Mouse (Mus musculus): ENCODE measurements at regions not wholly inside any gene's neighbourhood (a gene's known extent, or its start where the extent isn't known, plus 50 kb on each side); places are given as distances from the start of the nearest gene placed in this dataset.
A peak's percentile ranks its signal among the peaks of the same experiment; 100 is the strongest.

GRCm38 (mm10) chr9:85588077-85588476 lies 161.1 kb downstream of the Ibtk start:
- H3K36me3 ChIP-seq: no peaks in the 10 kb centered on the region
- ATAC-seq: peak; percentile 48; the same call in 1 of the 2 replicates
- peaks cover 5% of the 10 kb centered on the region; the same call in 1 of the 2 replicates for H3K9me3 ChIP-seq
- no peaks in the 10 kb centered on the region for H3K4me1 ChIP-seq (replicated peaks)
- H3K4me2 ChIP-seq (replicated peaks): no peak overlapping the region
- H3K9ac ChIP-seq (replicated peaks): no peak overlapping the region
- no peak overlapping the region for H3K27ac ChIP-seq
- H3K27me3 ChIP-seq: no peaks in the 10 kb centered on the region
- 35% methylated on average over 2 of the region's 2 CpGs for WGBS
- no peak overlapping the region for H3K4me3 ChIP-seq (replicated peaks)

- WGBS: 74% methylated on average over 1 of the region's 1 CpGs
- no peaks in the 10 kb centered on the region for H3K36me3 ChIP-seq
- H3K4me3 ChIP-seq (replicated peaks): no peak overlapping the region
- no peak overlapping the region for H3K9ac ChIP-seq (replicated peaks)
- ATAC-seq: no peak
- no peaks in the 10 kb centered on the region for H3K27me3 ChIP-seq
- H3K27ac ChIP-seq: no peak overlapping the region
- no peak overlapping the region for H3K4me2 ChIP-seq (replicated peaks)
- peaks cover 5% of the 10 kb centered on the region; the same call in 1 of the 2 replicates for H3K9me3 ChIP-seq
- no peaks in the 10 kb centered on the region for H3K4me1 ChIP-seq (replicated peaks)
Observed at GRCm38 (mm10) chr9:85581028-85581595, 168.0 kb downstream of the Ibtk start.

GRCm38 (mm10) chr9:85577812-85578211 lies 171.3 kb downstream of the Ibtk start:
- no peaks in the 10 kb centered on the region for H3K36me3 ChIP-seq
- no peak overlapping the region for H3K4me3 ChIP-seq (replicated peaks)
- no peak overlapping the region for H3K4me2 ChIP-seq (replicated peaks)
- no peaks in the 10 kb centered on the region for H3K4me1 ChIP-seq (replicated peaks)
- no peak for ATAC-seq
- WGBS: 91% methylated on average over 7 of the region's 7 CpGs
- no peak overlapping the region for H3K27ac ChIP-seq
- H3K9ac ChIP-seq (replicated peaks): no peak overlapping the region
- H3K27me3 ChIP-seq: no peaks in the 10 kb centered on the region
- H3K9me3 ChIP-seq: no peaks in the 10 kb centered on the region

- H3K9ac ChIP-seq (replicated peaks): no peak overlapping the region
- no peaks in the 10 kb centered on the region for H3K9me3 ChIP-seq
- no peak overlapping the region for H3K4me3 ChIP-seq (replicated peaks)
- H3K4me1 ChIP-seq (replicated peaks): no peaks in the 10 kb centered on the region
- H3K36me3 ChIP-seq: no peaks in the 10 kb centered on the region
- no peak overlapping the region for H3K27ac ChIP-seq
- ATAC-seq: no peak
- WGBS: 98% methylated on average over 1 of the region's 1 CpGs
- no peaks in the 10 kb centered on the region for H3K27me3 ChIP-seq
- H3K4me2 ChIP-seq (replicated peaks): no peak overlapping the region
Observed at GRCm38 (mm10) chr9:85577338-85577737, 171.8 kb downstream of the Ibtk start.

DNA sequence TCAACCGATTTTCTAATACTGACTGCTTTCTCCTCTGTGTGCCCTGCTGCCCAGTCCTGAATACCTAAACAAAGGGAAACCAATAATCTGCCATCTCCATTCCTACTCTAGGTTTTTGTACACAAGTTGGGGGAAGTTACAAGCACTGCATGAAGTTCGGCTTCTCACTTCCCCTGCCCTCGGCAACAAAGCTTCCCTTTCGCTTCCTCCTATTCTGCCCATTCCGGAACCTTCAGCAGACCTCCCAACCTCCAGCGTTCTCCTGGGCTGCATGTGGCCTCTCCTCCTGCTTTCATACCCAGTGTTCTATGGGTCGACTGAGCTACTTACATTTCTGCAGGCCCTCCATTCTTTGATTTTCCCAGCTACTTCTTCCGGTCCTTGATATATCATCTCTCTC lies 180.3 kb downstream of the Ibtk start:
- Histone ChIP-seq H3K27ac (no peak overlapping the region), H3K4me3 (replicated peaks) (no peak overlapping the region), H3K4me1 (replicated peaks) (no peaks in the 10 kb centered on the region), H3K9ac (replicated peaks) (no peak overlapping the region), H3K27me3 (no peaks in the 10 kb centered on the region), H3K4me2 (replicated peaks) (no peak overlapping the region), H3K36me3 (no peaks in the 10 kb centered on the region), H3K9me3 (no peaks in the 10 kb centered on the region)
- WGBS: 89% methylated on average over 8 of the region's 8 CpGs
- no peak for ATAC-seq

DNA sequence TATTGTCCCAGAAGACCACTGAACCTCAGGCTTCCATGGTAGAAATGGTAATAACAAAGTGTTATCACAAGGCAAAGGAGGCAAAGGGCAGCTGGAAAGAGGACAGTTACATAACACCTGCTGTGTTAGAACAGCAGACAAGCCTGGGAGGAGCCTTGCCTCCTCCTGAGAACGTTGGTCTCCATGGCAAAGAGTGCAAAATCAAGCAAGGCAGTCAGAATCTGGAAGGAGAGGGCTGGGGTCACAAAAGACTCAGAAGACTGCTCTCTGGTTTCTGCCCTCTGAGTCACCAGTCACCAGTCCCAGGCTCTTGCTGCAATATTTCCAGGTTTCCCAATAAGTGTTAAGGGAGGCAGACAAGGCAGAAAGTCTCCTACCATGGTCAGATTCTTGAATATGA lies 197.3 kb downstream of the Ibtk start:
- no peaks in the 10 kb centered on the region for H3K36me3 ChIP-seq

DNA sequence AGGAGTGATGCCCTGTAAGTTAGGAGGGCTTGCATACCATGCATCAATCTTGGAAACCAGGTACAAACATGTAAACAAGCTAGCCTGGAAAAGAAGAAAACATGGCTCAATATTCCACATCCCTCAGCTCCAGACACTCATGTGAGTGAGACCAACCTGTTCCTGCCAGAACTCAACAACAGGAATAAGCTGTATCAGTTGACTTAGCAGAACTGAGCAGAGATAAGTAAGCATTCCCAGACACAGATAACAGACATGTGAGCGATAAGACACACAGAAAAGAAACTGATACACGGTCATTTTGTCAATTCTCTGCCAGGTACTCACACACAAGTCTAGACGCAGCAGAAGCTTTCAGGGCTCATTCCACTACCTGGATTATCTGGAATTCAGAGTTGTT lies 198.7 kb downstream of the Ibtk start:
- H3K4me2 ChIP-seq (replicated peaks): no peak overlapping the region
- no peak overlapping the region for H3K27ac ChIP-seq
- ATAC-seq: no peak
- H3K9ac ChIP-seq (replicated peaks): no peak overlapping the region
- H3K27me3 ChIP-seq: no peaks in the 10 kb centered on the region
- H3K4me3 ChIP-seq (replicated peaks): no peak overlapping the region
- no peaks in the 10 kb centered on the region for H3K36me3 ChIP-seq
- H3K9me3 ChIP-seq: no peaks in the 10 kb centered on the region
- H3K4me1 ChIP-seq (replicated peaks): no peaks in the 10 kb centered on the region
- 94% methylated on average over 3 of the region's 3 CpGs for WGBS

More for the DNA sequence above, 197.3 kb downstream of the Ibtk start:
- ATAC-seq: no peak
- H3K9ac ChIP-seq (replicated peaks): no peak overlapping the region
- WGBS: 40% methylated on average over 1 of the region's 1 CpGs
- H3K4me1 ChIP-seq (replicated peaks): no peaks in the 10 kb centered on the region
- H3K4me3 ChIP-seq (replicated peaks): no peak overlapping the region
- H3K9me3 ChIP-seq: no peaks in the 10 kb centered on the region
- H3K27ac ChIP-seq: no peak overlapping the region
- H3K4me2 ChIP-seq (replicated peaks): no peak overlapping the region
- no peaks in the 10 kb centered on the region for H3K27me3 ChIP-seq

- Histone ChIP-seq H3K9me3 (no peaks in the 10 kb centered on the region), H3K4me1 (replicated peaks) (no peaks in the 10 kb centered on the region), H3K4me2 (replicated peaks) (no peak overlapping the region), H3K27ac (no peak overlapping the region), H3K36me3 (no peaks in the 10 kb centered on the region), H3K4me3 (replicated peaks) (no peak overlapping the region), H3K27me3 (no peaks in the 10 kb centered on the region), H3K9ac (replicated peaks) (no peak overlapping the region)
- WGBS: 88% methylated on average over 2 of the region's 2 CpGs
- ATAC-seq: no peak
Observed at GRCm38 (mm10) chr9:85546226-85546625, 202.9 kb downstream of the Ibtk start.

DNA sequence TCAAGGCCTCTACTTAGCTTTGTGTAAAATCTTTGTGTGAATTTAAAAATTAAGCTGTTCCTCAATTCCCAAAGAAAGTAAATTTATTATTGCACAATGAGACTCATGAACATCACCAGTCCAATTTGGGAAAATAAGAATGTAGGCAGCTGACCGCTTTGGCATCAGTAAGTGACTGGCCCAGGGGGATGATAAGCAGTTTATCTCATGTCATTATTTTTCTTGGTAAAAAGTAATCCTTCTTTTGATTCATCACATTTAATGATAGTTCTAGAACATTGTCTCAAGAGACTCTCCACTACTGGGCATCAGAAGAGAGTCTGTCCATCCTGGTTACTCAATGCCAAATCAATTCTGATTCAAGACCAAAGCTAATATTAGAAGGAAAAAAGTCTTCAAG lies 203.6 kb downstream of the Ibtk start:
- no peak for ATAC-seq
- Histone ChIP-seq H3K4me1 (replicated peaks) (no peaks in the 10 kb centered on the region), H3K4me3 (replicated peaks) (no peak overlapping the region), H3K4me2 (replicated peaks) (no peak overlapping the region), H3K9me3 (no peaks in the 10 kb centered on the region), H3K36me3 (no peaks in the 10 kb centered on the region), H3K27me3 (no peaks in the 10 kb centered on the region), H3K9ac (replicated peaks) (no peak overlapping the region), H3K27ac (no peak overlapping the region)
- WGBS: 88% methylated on average over 1 of the region's 1 CpGs

- ATAC-seq: no peak
Observed at GRCm38 (mm10) chr9:85538557-85538956, 210.6 kb downstream of the Ibtk start.

DNA sequence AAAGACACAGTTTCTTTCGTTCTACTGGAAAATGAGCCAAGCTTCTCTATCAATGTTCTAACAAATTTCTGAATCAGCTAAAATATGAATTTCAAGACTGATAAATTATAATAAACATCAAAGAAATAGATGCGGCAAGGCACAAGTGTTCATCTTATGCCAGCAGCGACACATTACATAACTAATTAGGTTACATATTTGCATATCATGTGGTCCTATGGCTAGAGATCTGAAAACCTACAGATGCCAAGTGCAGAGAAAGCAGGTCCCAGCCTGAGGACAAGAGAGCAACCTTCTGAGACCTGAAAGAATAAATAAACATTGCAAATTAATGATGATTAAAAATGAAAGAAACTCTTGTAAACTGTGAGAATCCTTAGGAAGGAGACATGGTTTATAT lies 201.3 kb upstream of the Tent5a start:
- Histone ChIP-seq H3K4me2 (replicated peaks) (no peak overlapping the region), H3K27me3 (no peaks in the 10 kb centered on the region), H3K4me3 (replicated peaks) (no peak overlapping the region), H3K36me3 (no peaks in the 10 kb centered on the region), H3K9ac (replicated peaks) (no peak overlapping the region), H3K9me3 (no peaks in the 10 kb centered on the region), H3K27ac (no peak overlapping the region), H3K4me1 (replicated peaks) (no peaks in the 10 kb centered on the region)
- 85% methylated on average over 3 of the region's 3 CpGs for WGBS
- no peak for ATAC-seq

More at GRCm38 (mm10) chr9:85538557-85538956, 210.6 kb downstream of the Ibtk start:
- no peak overlapping the region for H3K4me3 ChIP-seq (replicated peaks)
- no peaks in the 10 kb centered on the region for H3K4me1 ChIP-seq (replicated peaks)
- no peak overlapping the region for H3K4me2 ChIP-seq (replicated peaks)
- H3K27ac ChIP-seq: no peak overlapping the region
- H3K9me3 ChIP-seq: no peaks in the 10 kb centered on the region
- 85% methylated on average over 3 of the region's 3 CpGs for WGBS
- H3K27me3 ChIP-seq: no peaks in the 10 kb centered on the region
- no peaks in the 10 kb centered on the region for H3K36me3 ChIP-seq
- no peak overlapping the region for H3K9ac ChIP-seq (replicated peaks)

GRCm38 (mm10) chr9:85524733-85525132 lies 197.6 kb upstream of the Tent5a start:
- H3K27me3 ChIP-seq: no peaks in the 10 kb centered on the region
- no peaks in the 10 kb centered on the region for H3K36me3 ChIP-seq
- no peak overlapping the region for H3K4me3 ChIP-seq (replicated peaks)
- no peak overlapping the region for H3K9ac ChIP-seq (replicated peaks)
- H3K27ac ChIP-seq: no peak overlapping the region
- no peak for ATAC-seq
- H3K4me1 ChIP-seq (replicated peaks): no peaks in the 10 kb centered on the region
- no peaks in the 10 kb centered on the region for H3K9me3 ChIP-seq
- no peak overlapping the region for H3K4me2 ChIP-seq (replicated peaks)

DNA sequence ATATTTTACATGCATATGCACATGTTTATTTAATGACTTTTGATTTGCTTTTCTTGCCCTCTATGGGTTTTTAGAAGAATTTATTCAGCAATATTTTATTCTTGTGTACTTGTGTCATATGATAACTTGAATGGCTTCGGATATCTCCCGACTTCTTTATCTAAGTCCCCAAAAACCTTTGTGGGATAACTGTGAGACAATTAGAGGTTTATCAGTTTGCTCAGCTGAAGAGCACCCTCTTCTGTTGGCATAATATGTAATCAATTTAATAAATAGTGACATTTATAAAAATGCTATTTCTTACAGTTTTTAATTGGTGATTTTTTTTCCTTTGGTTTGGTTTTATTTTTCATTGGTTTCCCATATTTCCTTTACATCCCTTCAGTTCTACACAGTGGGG lies 194.2 kb upstream of the Tent5a start:
- no peak overlapping the region for H3K4me2 ChIP-seq (replicated peaks)
- H3K27me3 ChIP-seq: no peaks in the 10 kb centered on the region
- no peak for ATAC-seq

More for the DNA sequence above, 194.2 kb upstream of the Tent5a start:
- WGBS: 94% methylated on average over 2 of the region's 2 CpGs
- no peak overlapping the region for H3K4me3 ChIP-seq (replicated peaks)
- no peaks in the 10 kb centered on the region for H3K9me3 ChIP-seq
- H3K36me3 ChIP-seq: no peaks in the 10 kb centered on the region
- H3K27ac ChIP-seq: no peak overlapping the region
- no peak overlapping the region for H3K9ac ChIP-seq (replicated peaks)
- no peaks in the 10 kb centered on the region for H3K4me1 ChIP-seq (replicated peaks)
